Mouse (Mus musculus) heart, postnatal 0 days (tissue): ENCODE results near the gene Chd6. TPM values are rescaled to one million over a fixed set of nuclear protein-coding genes. Genes with fewer than 3 reads are reported as not detected.

Experiments
- ATAC-seq: fragments of 200-750 bp; cut with Nextera tagmentation; 2 replicates; pipeline ENCODE4 v1.8.0; 2017; ENCODE audit warnings: low read depth, moderate number of reproducible peaks, moderate library complexity; ENCODE audit not compliant: insufficient read depth
- DNase-seq: peaks from one replicate; pipeline ENCODE4 v3.0.0-alpha.2; 2016; ENCODE audit warnings: low spot score
- H3K27ac ChIP-seq: fragments of 300-500 bp; sonication (generic); 2 replicates; pipeline ENCODE4 v1.5.1; 2014; ENCODE audit warnings: low read depth, mild to moderate bottlenecking
- H3K27me3 ChIP-seq: fragments of 300-500 bp; sonication (generic); 2 replicates; pipeline ENCODE4 v1.6.1; 2014; ENCODE audit warnings: low read length, mixed read lengths; ENCODE audit not compliant: control insufficient read depth, insufficient read depth
- H3K36me3 ChIP-seq: fragments of 300-500 bp; sonication (generic); replicated peaks from 2 replicates; pipeline ENCODE4 v1.6.1; 2014; ENCODE audit warnings: low read length, mixed read lengths; ENCODE audit not compliant: control insufficient read depth, insufficient read depth
- H3K4me1 ChIP-seq: fragments of 300-500 bp; sonication (generic); 2 replicates; pipeline ENCODE4 v1.6.1; 2014; ENCODE audit warnings: antibody characterized with exemption; ENCODE audit not compliant: control insufficient read depth, insufficient read depth
- H3K4me2 ChIP-seq: fragments of 300-500 bp; sonication (generic); 2 replicates; pipeline ENCODE4 v1.6.1; 2014; ENCODE audit warnings: low read depth, mild to moderate bottlenecking, low read length, moderate library complexity
- H3K4me3 ChIP-seq: fragments of 300-500 bp; sonication (generic); 2 replicates; pipeline ENCODE4 v1.5.1; 2014; ENCODE audit warnings: low read depth, low read length
- H3K9ac ChIP-seq: fragments of 300-500 bp; sonication (generic); replicated peaks from 2 replicates; pipeline ENCODE4 v1.6.1; 2014; ENCODE audit warnings: low read depth, low read length, mixed read lengths
- H3K9me3 ChIP-seq: fragments of 300-500 bp; sonication (generic); replicated peaks from 2 replicates; pipeline ENCODE4 v1.6.1; 2016; ENCODE audit warnings: low read length; ENCODE audit not compliant: control insufficient read depth
- CTCF ChIP-seq: IDR thresholded peaks from 2 replicates; pipeline ENCODE4 v1.5.1; 2016; ENCODE audit warnings: antibody characterized with exemption, control low read depth, low read depth
- EP300 ChIP-seq: IDR thresholded peaks from 2 replicates; pipeline ENCODE4 v1.6.1; 2016; ENCODE audit warnings: antibody characterized with exemption, low read depth
- WGBS: fragments of 180-500 bp; shearing (Covaris S2); extraction: QIAGEN DNeasy Blood & Tissue Kit; methylation state at CpG from one replicate; pipeline ENCODE4 v1.1.7; 2014; 5-methylcytosine and 5-hydroxymethylcytosine counted together
- polyA plus RNA-seq: library from polyadenylated mRNA; unstranded; fragments of >200 nt; fragmentation: Nextera tagmentation; extraction: Ambion mirVana; gene quantifications from 2 replicates; pipeline ENCODE4 v1.2.1, GENCODE M21; 2015
- total RNA-seq: library from RNA; depleted of rRNA; stranded (reverse); fragments of >200 nt; gene quantifications from 2 replicates; pipeline ENCODE4 v1.2.3, GENCODE M21; 2014; ENCODE audit warnings: low replicate concordance

Gene Chd6
- total and polyA plus RNA-seq, 2 experiments from 2014 or later: 14.5 to 37.7 TPM

DNA sequence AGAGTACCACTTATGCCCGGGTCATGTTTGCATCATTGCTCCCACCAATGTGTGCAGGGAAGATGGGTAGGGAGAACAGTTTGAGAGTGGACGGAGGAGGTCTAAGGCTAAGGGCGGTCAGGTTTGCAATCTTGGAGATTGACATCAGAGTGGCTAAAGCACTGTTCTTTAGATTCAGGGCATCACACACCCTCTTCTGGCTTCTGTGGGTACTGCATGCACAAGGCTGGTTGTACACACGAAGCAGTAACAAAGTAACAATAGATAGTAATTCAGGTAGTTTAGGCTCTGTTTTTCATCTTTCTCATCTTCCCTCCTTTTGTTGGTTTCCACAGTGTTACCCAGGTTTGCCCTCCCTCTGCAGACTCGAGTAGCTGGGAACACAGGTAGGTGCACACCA lies 177.5 kb downstream of the Chd6 start:
- Histone ChIP-seq H3K27ac (no peak overlapping the region), H3K9me3 (0 out of 2 replicates have a peak, but pooled peaks cover 3% of the 10 kb centered on the region), H3K4me2 (no peak overlapping the region), H3K4me1 (no peaks in the 10 kb centered on the region), H3K9ac (no peak overlapping the region), H3K36me3 (no peaks in the 10 kb centered on the region), H3K4me3 (no peak overlapping the region), H3K27me3 (no peaks in the 10 kb centered on the region)
- WGBS: 90% methylated on average over 5 of the region's 5 CpGs
- ATAC-seq: no peak
- no peak for DNase-seq
- TF ChIP-seq EP300 (no peak), CTCF (no peak)

DNA sequence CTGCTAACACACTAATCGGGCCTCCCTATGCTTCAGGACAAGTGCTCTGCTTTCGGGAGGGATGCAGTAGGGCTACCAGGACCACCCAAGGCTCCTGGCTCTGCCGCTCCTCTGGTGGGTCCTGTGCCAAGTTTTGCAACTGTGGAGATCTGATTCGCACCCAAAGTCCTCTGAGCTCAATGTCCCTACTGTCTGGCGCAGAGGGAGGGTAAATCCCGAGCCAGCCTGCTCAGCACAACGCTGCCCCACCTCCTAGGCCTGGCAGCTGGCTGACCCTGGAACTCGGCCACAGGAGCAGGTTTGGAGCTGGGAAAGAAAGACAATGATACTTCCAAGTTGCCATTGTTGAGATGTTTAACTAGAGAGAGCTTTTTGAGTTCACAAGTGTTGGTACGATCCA lies 183.7 kb downstream of the Chd6 start:
- no peaks in the 10 kb centered on the region for H3K36me3 ChIP-seq
- H3K4me1 ChIP-seq: no peaks in the 10 kb centered on the region
- 72% methylated on average over 9 of the region's 9 CpGs for WGBS
- H3K27ac ChIP-seq: no peak overlapping the region
- H3K27me3 ChIP-seq: no peaks in the 10 kb centered on the region
- no peak overlapping the region for H3K9ac ChIP-seq
- ATAC-seq (no peak), DNase-seq (no peak)
- no peak for TF ChIP-seq CTCF
- TF ChIP-seq EP300: no peak
- H3K9me3 ChIP-seq: no peaks in the 10 kb centered on the region
- H3K4me2 ChIP-seq: no peak overlapping the region
- H3K4me3 ChIP-seq: no peak overlapping the region

- Histone ChIP-seq H3K9me3 (no peaks in the 10 kb centered on the region), H3K9ac (no peak overlapping the region), H3K4me2 (no peak overlapping the region), H3K27ac (no peak overlapping the region), H3K4me3 (no peak overlapping the region), H3K36me3 (no peaks in the 10 kb centered on the region), H3K27me3 (no peaks in the 10 kb centered on the region), H3K4me1 (peaks cover 7% of the 10 kb centered on the region; the same call in 1 of the 2 replicates)
- TF ChIP-seq CTCF (no peak), EP300 (no peak)
- WGBS: 78% methylated on average over 7 of the region's 7 CpGs
- DNase-seq: no peak
- ATAC-seq: no peak
Measured at GRCm38 (mm10) chr2:160921285-160921684, 187.6 kb downstream of the Chd6 start.

GRCm38 (mm10) chr2:160918930-160919215 lies 190.0 kb downstream of the Chd6 start:
- ATAC-seq (no peak), DNase-seq (no peak)
- WGBS: 71% methylated on average over 2 of the region's 2 CpGs
- Histone ChIP-seq H3K9ac (no peak overlapping the region), H3K27me3 (peaks cover 8% of the 10 kb centered on the region; the same call in 1 of the 2 replicates), H3K36me3 (no peaks in the 10 kb centered on the region), H3K4me3 (no peak overlapping the region), H3K9me3 (no peaks in the 10 kb centered on the region), H3K27ac (no peak overlapping the region), H3K4me2 (no peak overlapping the region), H3K4me1 (peaks cover 19% of the 10 kb centered on the region; the same call in 1 of the 2 replicates)
- no peak for TF ChIP-seq CTCF
- TF ChIP-seq EP300: no peak

DNA sequence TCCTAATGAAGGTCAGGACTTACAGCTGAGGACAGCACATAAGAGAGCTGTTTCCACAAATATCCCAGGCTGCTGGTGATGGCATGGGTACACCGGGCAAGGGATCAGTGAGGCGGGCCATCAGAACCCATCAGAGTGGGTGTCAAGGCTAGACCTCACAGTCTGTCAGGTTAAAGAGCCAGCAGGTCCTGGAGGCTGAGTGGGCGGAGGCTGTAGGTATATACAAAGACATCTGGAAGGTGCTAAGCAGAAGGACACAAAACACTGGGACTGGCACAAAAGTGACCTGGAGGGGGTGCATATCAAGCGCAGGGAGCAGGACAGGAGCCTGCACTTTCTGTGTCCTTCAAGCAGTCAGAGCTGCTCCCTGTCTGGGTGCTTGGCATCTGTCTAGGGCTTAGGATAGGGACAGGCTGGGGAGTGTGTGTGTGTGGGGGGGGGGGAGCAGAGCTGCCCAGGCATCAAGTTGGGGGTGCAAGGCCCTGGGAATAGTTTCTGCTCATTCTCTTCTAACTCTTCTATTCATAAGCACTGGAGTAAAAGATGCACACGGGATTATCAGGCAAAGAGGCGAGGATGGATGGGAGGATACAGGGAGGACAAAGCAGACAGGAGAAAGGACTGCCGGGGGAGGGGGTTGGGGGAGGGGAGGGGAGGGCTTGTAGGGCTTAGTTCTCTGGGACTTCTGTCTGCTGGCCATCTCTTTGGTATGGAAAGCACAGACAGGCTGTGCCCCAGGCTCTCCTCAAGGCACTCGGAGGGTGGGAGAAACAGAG lies 190.5 kb downstream of the Chd6 start:
- WGBS: 62% methylated on average over 8 of the region's 8 CpGs
- H3K4me1 ChIP-seq: peaks cover 19% of the 10 kb centered on the region; the same call in 1 of the 2 replicates
- no peak overlapping the region for H3K27ac ChIP-seq
- no peak overlapping the region for H3K4me3 ChIP-seq
- ATAC-seq: no peak
- no peak overlapping the region for H3K9ac ChIP-seq
- TF ChIP-seq CTCF (no peak), EP300 (no peak)
- no peak overlapping the region for H3K4me2 ChIP-seq
- DNase-seq: no peak
- H3K9me3 ChIP-seq: no peaks in the 10 kb centered on the region
- no peaks in the 10 kb centered on the region for H3K36me3 ChIP-seq
- H3K27me3 ChIP-seq: peaks cover 14% of the 10 kb centered on the region

DNA sequence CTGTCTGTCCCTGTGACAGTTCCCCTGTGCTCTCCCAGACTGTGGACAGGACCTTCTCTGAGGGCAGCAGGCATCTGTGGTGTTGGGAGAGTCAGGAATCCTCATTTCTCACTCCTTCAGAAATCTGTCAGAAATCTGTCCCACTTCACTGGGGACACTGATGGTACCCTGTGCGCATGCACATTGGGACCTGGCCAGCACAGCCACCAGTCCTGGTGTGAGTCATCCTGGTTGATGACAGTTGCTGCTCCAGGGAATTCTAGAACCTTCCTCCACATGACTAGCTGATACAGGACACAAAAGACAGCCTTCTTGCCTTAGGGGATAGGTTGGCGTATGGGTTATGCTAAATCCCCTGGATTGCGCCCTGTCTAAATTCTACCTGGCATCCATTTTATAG lies 191.6 kb downstream of the Chd6 start:
- H3K4me3 ChIP-seq: no peak overlapping the region
- H3K36me3 ChIP-seq: no peaks in the 10 kb centered on the region
- no peaks in the 10 kb centered on the region for H3K9me3 ChIP-seq
- ATAC-seq (peak; percentile 40; the same call in 1 of the 2 replicates), DNase-seq (no peak)
- no peak overlapping the region for H3K4me2 ChIP-seq
- TF ChIP-seq CTCF (no peak), EP300 (no peak)
- H3K9ac ChIP-seq: no peak overlapping the region
- no peak overlapping the region for H3K27ac ChIP-seq
- H3K4me1 ChIP-seq: peaks cover 19% of the 10 kb centered on the region; the same call in 1 of the 2 replicates
- peaks cover 24% of the 10 kb centered on the region for H3K27me3 ChIP-seq
- WGBS: 75% methylated on average over 3 of the region's 3 CpGs
